Mouse (Mus musculus): ENCODE results near the gene Fpr1. TPM values are rescaled to one million over a fixed set of nuclear protein-coding genes. Genes with fewer than 3 reads are reported as not detected.

The Fpr1 gene
- total and polyA plus RNA-seq, 3 experiments: 0.27 TPM; not detected in 2

DNA sequence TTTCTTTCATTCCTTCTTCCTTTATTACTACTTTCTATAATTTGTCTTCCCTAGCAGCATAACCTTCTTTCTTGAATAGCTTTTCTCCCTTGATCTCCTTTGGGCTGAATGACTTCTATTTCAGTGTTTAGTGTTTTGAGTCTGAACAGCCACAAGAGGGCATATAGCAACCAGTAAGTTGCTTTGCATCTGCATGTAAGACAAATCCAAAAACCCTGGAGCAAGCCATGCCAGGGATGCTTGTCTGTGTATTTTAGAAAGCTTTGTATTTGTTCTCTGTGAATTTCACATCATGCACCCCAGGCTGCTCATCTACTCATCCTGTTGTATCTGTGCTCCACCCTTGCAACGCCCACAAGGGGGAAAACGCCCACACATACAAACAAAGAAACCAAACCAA lies 15.5 kb upstream of the Fpr1 start:
- no peak for TF ChIP-seq GATA1 (IDR thresholded peaks at IDR 0.05; ENCODE audit: borderline replicate concordance, low read length)
- no peak for TF ChIP-seq TAL1 (conservative IDR thresholded peaks at IDR 0.05; ENCODE audit: low read depth, low read length)
- no peak for TF ChIP-seq POLR2AphosphoS5 (IDR thresholded peaks at IDR 0.05; ENCODE audit: insufficient replicate concordance, low read depth, low read length)
- TF ChIP-seq CTCF (IDR thresholded peaks at IDR 0.05; ENCODE audit: low read depth, low read length): no peak
- TF ChIP-seq GATA2 (IDR thresholded peaks at IDR 0.05; ENCODE audit: borderline replicate concordance, low read depth, low read length): no peak
- no peak overlapping the region for H3K4me3 ChIP-seq (ENCODE audit: low read depth, low read length)
- no peaks in the 10 kb centered on the region for H3K9me3 ChIP-seq (replicated peaks)
- H3K36me3 ChIP-seq (replicated peaks): no peaks in the 10 kb centered on the region
- H3K27me3 ChIP-seq (ENCODE audit: insufficient read depth, low read length): no peaks in the 10 kb centered on the region
- no peaks in the 10 kb centered on the region for H3K4me1 ChIP-seq (ENCODE audit: insufficient read depth, low read depth, low read length)
- ATAC-seq (ENCODE audit: extremely low read depth, insufficient number of reproducible peaks, low FRiP score, poor library complexity, severe bottlenecking) (no peak), DNase-seq (ENCODE audit: low spot score) (no peak)

GRCm38 (mm10) chr17:17896039-17896438 lies 12.3 kb upstream of the Fpr1 start:
- no peaks in the 10 kb centered on the region for H3K4me1 ChIP-seq (ENCODE audit: insufficient read depth, low read depth, low read length)
- H3K4me3 ChIP-seq (ENCODE audit: low read depth, low read length): no peak overlapping the region
- ATAC-seq (ENCODE audit: extremely low read depth, insufficient number of reproducible peaks, low FRiP score, poor library complexity, severe bottlenecking) (no peak), DNase-seq (ENCODE audit: low spot score) (peak; percentile 2)
- no peaks in the 10 kb centered on the region for H3K36me3 ChIP-seq (replicated peaks)
- H3K9me3 ChIP-seq (replicated peaks): no peaks in the 10 kb centered on the region
- TF ChIP-seq CTCF (IDR thresholded peaks at IDR 0.05; ENCODE audit: low read depth, low read length) (0 out of 2 replicates have a peak, but pooled peaks have one; percentile 14), POLR2AphosphoS5 (IDR thresholded peaks at IDR 0.05; ENCODE audit: insufficient replicate concordance, low read depth, low read length) (no peak)
- H3K27me3 ChIP-seq (ENCODE audit: insufficient read depth, low read length): no peaks in the 10 kb centered on the region

DNA sequence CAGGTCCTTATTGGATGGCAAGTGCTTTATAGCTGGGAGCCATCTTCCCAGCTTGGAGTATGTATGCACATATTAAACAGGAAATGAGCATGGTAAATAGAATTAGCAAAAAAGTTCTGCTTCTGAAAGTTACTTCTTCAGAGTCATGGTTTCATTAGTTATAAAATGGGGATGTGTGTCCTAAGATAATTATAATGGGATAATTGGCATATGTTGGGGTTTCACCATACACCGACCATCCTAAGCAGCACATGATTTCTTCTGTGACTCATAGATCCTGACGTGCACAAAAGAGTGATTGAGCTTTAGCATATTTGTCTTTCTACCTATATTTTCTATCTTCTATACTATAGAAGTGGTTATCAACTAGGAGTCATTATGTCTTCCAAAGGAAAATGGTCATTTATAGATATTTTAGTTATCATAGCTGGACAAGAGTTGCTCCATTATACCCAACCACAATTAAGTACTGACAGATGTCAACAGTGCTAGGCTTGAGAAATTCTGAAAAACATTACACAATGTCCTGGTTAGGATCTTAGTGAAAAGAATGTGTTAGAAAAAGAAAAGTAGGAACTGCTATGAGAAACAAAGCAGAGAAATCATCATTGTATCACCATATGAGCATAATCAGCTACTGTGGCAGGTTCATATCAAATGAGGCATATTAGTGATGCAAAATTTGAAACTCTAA lies 6.1 kb upstream of the Fpr1 start:
- DNase-seq (ENCODE audit: low spot score): no peak
- Histone ChIP-seq H3K4me3 (ENCODE audit: low read depth, low read length) (no peak overlapping the region), H3K36me3 (replicated peaks) (no peaks in the 10 kb centered on the region), H3K9me3 (replicated peaks) (no peaks in the 10 kb centered on the region), H3K27me3 (ENCODE audit: insufficient read depth, low read length) (no peaks in the 10 kb centered on the region), H3K4me1 (ENCODE audit: insufficient read depth, low read depth, low read length) (no peaks in the 10 kb centered on the region)
- TF ChIP-seq GATA2 (IDR thresholded peaks at IDR 0.05; ENCODE audit: borderline replicate concordance, low read depth, low read length): no peak
- no peak for TF ChIP-seq POLR2AphosphoS5 (IDR thresholded peaks at IDR 0.05; ENCODE audit: insufficient replicate concordance, low read depth, low read length)
- TF ChIP-seq GATA1 (IDR thresholded peaks at IDR 0.05; ENCODE audit: borderline replicate concordance, low read length): no peak
- no peak for TF ChIP-seq TAL1 (conservative IDR thresholded peaks at IDR 0.05; ENCODE audit: low read depth, low read length)
- no peak for TF ChIP-seq CTCF (IDR thresholded peaks at IDR 0.05; ENCODE audit: low read depth, low read length)
- no peak for ATAC-seq (ENCODE audit: extremely low read depth, insufficient number of reproducible peaks, low FRiP score, poor library complexity, severe bottlenecking)

GRCm38 (mm10) chr17:17887774-17888248 lies 4.1 kb upstream of the Fpr1 start, which contains the start of the genes Fpr2 and Fpr3:
Gene Fpr2, plus strand, starts transcription at chr17:17887824.
Gene Fpr3, plus strand, starts transcription at chr17:17887852.
- Histone ChIP-seq H3K4me3 (ENCODE audit: low read depth, low read length) (no peak within 1 kb of the TSS), H3K36me3 (replicated peaks) (no peaks in the 10 kb centered on the region), H3K27me3 (ENCODE audit: insufficient read depth, low read length) (no peaks in the 10 kb centered on the region; the same call in 1 of the 2 replicates), H3K9me3 (replicated peaks) (no peaks in the 10 kb centered on the region), H3K4me1 (ENCODE audit: insufficient read depth, low read depth, low read length) (no peaks in the 10 kb centered on the region)
- DNase-seq (ENCODE audit: low spot score) (no peak), ATAC-seq (ENCODE audit: extremely low read depth, insufficient number of reproducible peaks, low FRiP score, poor library complexity, severe bottlenecking) (no peak)
- TF ChIP-seq TAL1 (conservative IDR thresholded peaks at IDR 0.05; ENCODE audit: low read depth, low read length) (no peak), GATA1 (IDR thresholded peaks at IDR 0.05; ENCODE audit: borderline replicate concordance, low read length) (no peak), GATA2 (IDR thresholded peaks at IDR 0.05; ENCODE audit: borderline replicate concordance, low read depth, low read length) (no peak), POLR2AphosphoS5 (IDR thresholded peaks at IDR 0.05; ENCODE audit: insufficient replicate concordance, low read depth, low read length) (no peak), CTCF (IDR thresholded peaks at IDR 0.05; ENCODE audit: low read depth, low read length) (no peak)

- peaks cover 2% of the 10 kb centered on the region; the same call in 1 of the 2 replicates for H3K27me3 ChIP-seq (ENCODE audit: insufficient read depth, low read length)
- H3K36me3 ChIP-seq (replicated peaks): no peaks in the 10 kb centered on the region
- no peak overlapping the region for H3K4me3 ChIP-seq (ENCODE audit: low read depth, low read length)
- H3K9me3 ChIP-seq (replicated peaks): no peaks in the 10 kb centered on the region
- TF ChIP-seq GATA2 (IDR thresholded peaks at IDR 0.05; ENCODE audit: borderline replicate concordance, low read depth, low read length) (no peak), TAL1 (conservative IDR thresholded peaks at IDR 0.05; ENCODE audit: low read depth, low read length) (no peak), POLR2AphosphoS5 (IDR thresholded peaks at IDR 0.05; ENCODE audit: insufficient replicate concordance, low read depth, low read length) (no peak), CTCF (IDR thresholded peaks at IDR 0.05; ENCODE audit: low read depth, low read length) (no peak), GATA1 (IDR thresholded peaks at IDR 0.05; ENCODE audit: borderline replicate concordance, low read length) (no peak)
- no peak for DNase-seq (ENCODE audit: low spot score)
- no peak for ATAC-seq (ENCODE audit: extremely low read depth, insufficient number of reproducible peaks, low FRiP score, poor library complexity, severe bottlenecking)
- H3K4me1 ChIP-seq (ENCODE audit: insufficient read depth, low read depth, low read length): no peaks in the 10 kb centered on the region
Observed at GRCm38 (mm10) chr17:17882672-17883071, 1.1 kb downstream of the Fpr1 start.

GRCm38 (mm10) chr17:17879347-17879746 lies 4.4 kb downstream of the Fpr1 start:
- TF ChIP-seq GATA1 (IDR thresholded peaks at IDR 0.05; ENCODE audit: borderline replicate concordance, low read length) (no peak), POLR2AphosphoS5 (IDR thresholded peaks at IDR 0.05; ENCODE audit: insufficient replicate concordance, low read depth, low read length) (no peak), GATA2 (IDR thresholded peaks at IDR 0.05; ENCODE audit: borderline replicate concordance, low read depth, low read length) (no peak), TAL1 (conservative IDR thresholded peaks at IDR 0.05; ENCODE audit: low read depth, low read length) (no peak), CTCF (IDR thresholded peaks at IDR 0.05; ENCODE audit: low read depth, low read length) (no peak)
- H3K9me3 ChIP-seq (replicated peaks): no peaks in the 10 kb centered on the region
- peak; percentile 68 for ATAC-seq (ENCODE audit: extremely low read depth, insufficient number of reproducible peaks, low FRiP score, poor library complexity, severe bottlenecking)
- no peaks in the 10 kb centered on the region for H3K36me3 ChIP-seq (replicated peaks)
- H3K27me3 ChIP-seq (ENCODE audit: insufficient read depth, low read length): peaks cover 2% of the 10 kb centered on the region; the same call in 1 of the 2 replicates
- no peak for DNase-seq (ENCODE audit: low spot score)
- no peaks in the 10 kb centered on the region for H3K4me1 ChIP-seq (ENCODE audit: insufficient read depth, low read depth, low read length)
- no peak overlapping the region for H3K4me3 ChIP-seq (ENCODE audit: low read depth, low read length)

Data from G1E (cell line).